Mouse (Mus musculus): ENCODE measurements around the gene 1700001P01Rik.

GRCm38 (mm10) chr11:97747773-97748172 lies 27.9 kb downstream of the 1700001P01Rik start:
- TF ChIP-seq CTCF (IDR thresholded peaks at IDR 0.05; ENCODE audit: low read depth) (no peak), EP300 (IDR thresholded peaks at IDR 0.05; ENCODE audit: low read depth) (no peak)

All from heart, postnatal 0 days (tissue).